Mouse (Mus musculus) erythroblast, embryonic 14.5 days (primary cell): ENCODE measurements at regions not wholly inside any gene's neighbourhood (a gene's known extent, or its start where the extent isn't known, plus 50 kb on each side); places are given as distances from the start of the nearest gene placed in this dataset.

ENCODE experiments used
- H3K27me3 ChIP-seq: 2 replicates; pipeline ENCODE4 v1.6.1; 2012; ENCODE audit warnings: inconsistent platforms; ENCODE audit not compliant: control insufficient read depth
- H3K36me3 ChIP-seq: 2 replicates; pipeline ENCODE4 v1.6.1; 2012; ENCODE audit warnings: mild to moderate bottlenecking, inconsistent platforms; ENCODE audit not compliant: control insufficient read depth
- H3K4me1 ChIP-seq: 2 replicates; pipeline ENCODE4 v1.6.1; 2012; ENCODE audit warnings: inconsistent platforms; ENCODE audit not compliant: control insufficient read depth
- H3K4me3 ChIP-seq: replicated peaks from 2 replicates; pipeline ENCODE3; 2012; ENCODE audit warnings: moderate library complexity, mild to moderate bottlenecking, inconsistent platforms
- H3K9me3 ChIP-seq: 2 replicates; pipeline ENCODE4 v1.6.1; 2012; ENCODE audit warnings: low read length, inconsistent platforms, mixed read lengths; ENCODE audit not compliant: control insufficient read depth
- GATA1 ChIP-seq: IDR thresholded peaks from 2 replicates; pipeline ENCODE4 v1.6.1; 2012; ENCODE audit warnings: low read length, inconsistent platforms, mixed read lengths
- TAL1 ChIP-seq: IDR thresholded peaks from 3 replicates; pipeline ENCODE4 v1.6.1; 2012; ENCODE audit warnings: low read length, inconsistent platforms, mixed read lengths

GRCm38 (mm10) chr15:59138393-59139107 lies 249.5 kb downstream of the Gm49356 start:
- no peaks in the 10 kb centered on the region for H3K27me3 ChIP-seq
- H3K36me3 ChIP-seq = no peaks in the 10 kb centered on the region
- no peaks in the 10 kb centered on the region for H3K4me1 ChIP-seq
- no peak overlapping the region for H3K4me3 ChIP-seq
- TF ChIP-seq TAL1 = no peak
- no peak for TF ChIP-seq GATA1
- peaks cover 2% of the 10 kb centered on the region for H3K9me3 ChIP-seq

- Histone ChIP-seq H3K4me1 (peaks cover 3% of the 10 kb centered on the region), H3K9me3 (no peaks in the 10 kb centered on the region; the same call in 1 of the 2 replicates), H3K4me3 (no peak overlapping the region), H3K27me3 (no peaks in the 10 kb centered on the region), H3K36me3 (no peaks in the 10 kb centered on the region)
- TF ChIP-seq GATA1 = no peak
- no peak for TF ChIP-seq TAL1
Observed at GRCm38 (mm10) chr15:59141621-59142020, 252.5 kb downstream of the Gm49356 start.

GRCm38 (mm10) chr15:59142481-59142880 lies 253.4 kb downstream of the Gm49356 start:
- peaks cover 3% of the 10 kb centered on the region for H3K4me1 ChIP-seq
- no peaks in the 10 kb centered on the region for H3K36me3 ChIP-seq
- TF ChIP-seq TAL1 = no peak
- H3K27me3 ChIP-seq = no peaks in the 10 kb centered on the region
- no peaks in the 10 kb centered on the region for H3K9me3 ChIP-seq
- H3K4me3 ChIP-seq = no peak overlapping the region

GRCm38 (mm10) chr15:59143891-59144290 lies 254.8 kb downstream of the Gm49356 start:
- no peaks in the 10 kb centered on the region for H3K9me3 ChIP-seq
- no peak overlapping the region for H3K4me3 ChIP-seq
- H3K27me3 ChIP-seq = no peaks in the 10 kb centered on the region
- H3K36me3 ChIP-seq = no peaks in the 10 kb centered on the region
- peaks cover 9% of the 10 kb centered on the region for H3K4me1 ChIP-seq
- TF ChIP-seq GATA1 = no peak
- TF ChIP-seq TAL1 = no peak

- H3K36me3 ChIP-seq = no peaks in the 10 kb centered on the region
- H3K4me1 ChIP-seq = peaks cover 9% of the 10 kb centered on the region
- TF ChIP-seq GATA1 (no peak), TAL1 (no peak)
Observed at GRCm38 (mm10) chr15:59145679-59146078, 256.6 kb downstream of the Gm49356 start.

GRCm38 (mm10) chr15:59146111-59146510 lies 257.0 kb downstream of the Gm49356 start:
- no peak for TF ChIP-seq GATA1
- TF ChIP-seq TAL1 = no peak
- H3K4me1 ChIP-seq = peaks cover 9% of the 10 kb centered on the region
- H3K9me3 ChIP-seq = no peaks in the 10 kb centered on the region
- no peak overlapping the region for H3K4me3 ChIP-seq
- H3K36me3 ChIP-seq = no peaks in the 10 kb centered on the region
- no peaks in the 10 kb centered on the region for H3K27me3 ChIP-seq

More at GRCm38 (mm10) chr15:59145679-59146078, 256.6 kb downstream of the Gm49356 start:
- H3K4me3 ChIP-seq = no peak overlapping the region
- H3K27me3 ChIP-seq = no peaks in the 10 kb centered on the region
- no peaks in the 10 kb centered on the region for H3K9me3 ChIP-seq

- Histone ChIP-seq H3K4me1 (peaks cover 9% of the 10 kb centered on the region), H3K4me3 (no peak overlapping the region), H3K36me3 (no peaks in the 10 kb centered on the region), H3K27me3 (no peaks in the 10 kb centered on the region), H3K9me3 (no peaks in the 10 kb centered on the region)
- no peak for TF ChIP-seq GATA1
- TF ChIP-seq TAL1 = no peak
Observed at GRCm38 (mm10) chr15:59146586-59147085, 257.5 kb downstream of the Gm49356 start.

- H3K27me3 ChIP-seq = no peaks in the 10 kb centered on the region
- TF ChIP-seq TAL1 = no peak
- no peaks in the 10 kb centered on the region for H3K9me3 ChIP-seq
- H3K4me1 ChIP-seq = peaks cover 9% of the 10 kb centered on the region
- H3K4me3 ChIP-seq = no peak overlapping the region
- H3K36me3 ChIP-seq = no peaks in the 10 kb centered on the region
Observed at GRCm38 (mm10) chr15:59148531-59148930, 259.4 kb downstream of the Gm49356 start.

- H3K9me3 ChIP-seq = no peaks in the 10 kb centered on the region
- no peaks in the 10 kb centered on the region for H3K36me3 ChIP-seq
- no peaks in the 10 kb centered on the region; the same call in 1 of the 2 replicates for H3K27me3 ChIP-seq
- TF ChIP-seq GATA1 (no peak), TAL1 (no peak)
- peaks cover 5% of the 10 kb centered on the region for H3K4me1 ChIP-seq
- H3K4me3 ChIP-seq = no peak overlapping the region
Observed at GRCm38 (mm10) chr15:59151506-59151905, 262.4 kb downstream of the Gm49356 start.

- H3K4me1 ChIP-seq = peaks cover 5% of the 10 kb centered on the region
- H3K9me3 ChIP-seq = no peaks in the 10 kb centered on the region
- H3K27me3 ChIP-seq = no peaks in the 10 kb centered on the region; the same call in 1 of the 2 replicates
- no peaks in the 10 kb centered on the region for H3K36me3 ChIP-seq
- H3K4me3 ChIP-seq = no peak overlapping the region
- no peak for TF ChIP-seq GATA1
- TF ChIP-seq TAL1 = no peak
Observed at GRCm38 (mm10) chr15:59152786-59153388, 263.8 kb downstream of the Gm49356 start.
